Mouse (Mus musculus) liver, adult 2 months (tissue): ENCODE measurements around the gene Tmem230. TPM values are rescaled to one million over a fixed set of nuclear protein-coding genes. Genes with fewer than 3 reads are reported as not detected.
A peak's percentile ranks its signal among the peaks of the same experiment; 100 is the strongest.

ENCODE experiments used
- DNase-seq: peaks from one replicate; pipeline ENCODE4 v3.0.0-alpha.2; 2011; ENCODE audit warnings: low read depth, low spot score; ENCODE audit errors: extremely low read depth
- H3K27ac ChIP-seq: fragments of 200-500 bp; replicated peaks from 2 replicates; pipeline ENCODE4 v1.5.1; 2012; ENCODE audit warnings: low read depth, mild to moderate bottlenecking, control low read depth, inconsistent platforms, low read length; ENCODE audit not compliant: insufficient read depth
- H3K27me3 ChIP-seq: fragments of 200-500 bp; 2 replicates; pipeline ENCODE4 v1.6.1; 2012; ENCODE audit warnings: mild to moderate bottlenecking, moderate library complexity, low read length, inconsistent platforms; ENCODE audit not compliant: control insufficient read depth, insufficient read depth
- H3K36me3 ChIP-seq: fragments of 200-500 bp; 2 replicates; pipeline ENCODE4 v1.6.1; 2012; ENCODE audit warnings: low read length, inconsistent platforms; ENCODE audit not compliant: control insufficient read depth, insufficient read depth
- H3K4me1 ChIP-seq: fragments of 200-500 bp; 2 replicates; pipeline ENCODE4 v1.6.1; 2011; ENCODE audit warnings: low read length; ENCODE audit not compliant: control insufficient read depth, insufficient read depth
- H3K4me3 ChIP-seq: fragments of 200-500 bp; 2 replicates; pipeline ENCODE4 v1.5.1; 2011; ENCODE audit warnings: low read depth, mild to moderate bottlenecking, control low read depth, low read length, moderate library complexity; ENCODE audit not compliant: insufficient read depth
- H3K79me2 ChIP-seq: fragments of 200-500 bp; 2 replicates; pipeline ENCODE4 v1.6.1; 2012; ENCODE audit warnings: inconsistent platforms, mild to moderate bottlenecking, low read length, moderate library complexity; ENCODE audit not compliant: control insufficient read depth, insufficient read depth
- H3K9ac ChIP-seq: fragments of 200-500 bp; 2 replicates; pipeline ENCODE4 v1.6.1; 2012; ENCODE audit warnings: low read depth, mild to moderate bottlenecking, control low read depth, inconsistent platforms, low read length
- CTCF ChIP-seq: fragments of 200-500 bp; IDR thresholded peaks from 2 replicates; pipeline ENCODE4 v1.5.1; 2011; ENCODE audit warnings: low read depth, low read length, control low read depth
- POLR2A ChIP-seq: fragments of 200-500 bp; IDR thresholded peaks from 2 replicates; pipeline ENCODE4 v1.6.1; 2011; ENCODE audit warnings: low read length, control low read depth; ENCODE audit not compliant: insufficient read depth; ENCODE audit errors: extremely low read depth
- WGBS: fragments of 180-500 bp; shearing (Covaris S2); methylation state at CpG from one replicate; pipeline ENCODE4 v1.1.7; 2018; 5-methylcytosine and 5-hydroxymethylcytosine counted together
- polyA plus RNA-seq: library from polyadenylated mRNA; depleted of rRNA; stranded (reverse); fragments of >200 nt; gene quantifications from 2 replicates; pipeline ENCODE4 v1.2.3, GENCODE M21; 2012
- total RNA-seq: library from RNA; depleted of rRNA; stranded (reverse); fragments of >200 nt; gene quantifications from 2 replicates; pipeline ENCODE4 v1.2.3, GENCODE M21; 2014

Gene Tmem230
- total and polyA plus RNA-seq, 2 experiments: 14.8 to 35.2 TPM

- peaks cover 31% of the 10 kb centered on the region for H3K4me1 ChIP-seq
- H3K27ac ChIP-seq: peak overlapping the region; percentile 90; the same call in 1 of the 2 replicates
- WGBS: 81% methylated on average over 9 of the region's 9 CpGs
Observed at GRCm38 (mm10) chr2:132265196-132265595, 17.6 kb upstream of the Tmem230 start.

GRCm38 (mm10) chr2:132264266-132264710, 16.7 kb upstream of the Tmem230 start:
- H3K9ac ChIP-seq: peak overlapping the region; percentile 99
- H3K36me3 ChIP-seq: no peaks in the 10 kb centered on the region
- H3K4me3 ChIP-seq: peak overlapping the region; percentile 97
- H3K27ac ChIP-seq: peak overlapping the region; percentile 90
- TF ChIP-seq CTCF: no peak
- no peak for TF ChIP-seq POLR2A
- H3K27me3 ChIP-seq: no peaks in the 10 kb centered on the region
- DNase-seq: peak; percentile 73
- peaks cover 24% of the 10 kb centered on the region for H3K4me1 ChIP-seq
- 2% methylated on average over 6 of the region's 6 CpGs for WGBS
- peaks cover 11% of the 10 kb centered on the region; the same call in 1 of the 2 replicates for H3K79me2 ChIP-seq

More at GRCm38 (mm10) chr2:132265196-132265595, 17.6 kb upstream of the Tmem230 start:
- TF ChIP-seq CTCF: no peak
- no peak for TF ChIP-seq POLR2A
- Histone ChIP-seq H3K9ac (no peak overlapping the region), H3K79me2 (peaks cover 11% of the 10 kb centered on the region; the same call in 1 of the 2 replicates), H3K36me3 (no peaks in the 10 kb centered on the region), H3K4me3 (no peak overlapping the region), H3K27me3 (no peaks in the 10 kb centered on the region)
- DNase-seq: no peak

GRCm38 (mm10) chr2:132263421-132264265, 16.0 kb upstream of the Tmem230 start:
- no peak for TF ChIP-seq CTCF
- TF ChIP-seq POLR2A: no peak
- H3K27me3 ChIP-seq: no peaks in the 10 kb centered on the region
- H3K4me1 ChIP-seq: peaks cover 22% of the 10 kb centered on the region; the same call in 1 of the 2 replicates
- peak overlapping the region; percentile 99 for H3K9ac ChIP-seq
- H3K79me2 ChIP-seq: peaks cover 11% of the 10 kb centered on the region; the same call in 1 of the 2 replicates
- WGBS: under 1% methylated on average over 47 of the region's 47 CpGs
- H3K27ac ChIP-seq: peak overlapping the region; percentile 90
- DNase-seq: no peak
- no peaks in the 10 kb centered on the region for H3K36me3 ChIP-seq
- H3K4me3 ChIP-seq: peak overlapping the region; percentile 97

GRCm38 (mm10) chr2:132262879-132263398, 15.3 kb upstream of the Tmem230 start, which contains the start of gene Cds2:
Gene Cds2 (plus strand): TSS chr2:132263148.
- WGBS: under 1% methylated on average over 48 of the region's 49 CpGs
- DNase-seq: peak; percentile 97
- Histone ChIP-seq H3K4me3 (peak within 1 kb of the TSS; percentile 97), H3K9ac (peak within 1 kb of the TSS; percentile 99), H3K79me2 (peaks cover 11% of the 10 kb centered on the region; the same call in 1 of the 2 replicates), H3K27ac (peak within 1 kb of the TSS; percentile 90), H3K27me3 (no peaks in the 10 kb centered on the region), H3K36me3 (no peaks in the 10 kb centered on the region), H3K4me1 (peaks cover 22% of the 10 kb centered on the region; the same call in 1 of the 2 replicates)
- TF ChIP-seq CTCF: peak; percentile 98
- TF ChIP-seq POLR2A: peak; percentile 88; the same call in 1 of the 2 replicates

GRCm38 (mm10) chr2:132262175-132262574, 14.6 kb upstream of the Tmem230 start:
- DNase-seq: no peak
- Histone ChIP-seq H3K27ac (no peak overlapping the region), H3K79me2 (peaks cover 11% of the 10 kb centered on the region; the same call in 1 of the 2 replicates), H3K36me3 (no peaks in the 10 kb centered on the region), H3K4me3 (no peak overlapping the region), H3K9ac (no peak overlapping the region), H3K4me1 (peaks cover 20% of the 10 kb centered on the region; the same call in 1 of the 2 replicates), H3K27me3 (no peaks in the 10 kb centered on the region)
- WGBS: 69% methylated on average over 6 of the region's 6 CpGs
- TF ChIP-seq CTCF (no peak), POLR2A (no peak)
